Mouse (Mus musculus): Measurements from ENCODE around the gene Adora3. TPM values are rescaled to one million over a fixed set of nuclear protein-coding genes. Genes with fewer than 3 reads are reported as not detected.

Gene Adora3
- total RNA-seq, 2 experiments from 2014 or later = not detected

DNA sequence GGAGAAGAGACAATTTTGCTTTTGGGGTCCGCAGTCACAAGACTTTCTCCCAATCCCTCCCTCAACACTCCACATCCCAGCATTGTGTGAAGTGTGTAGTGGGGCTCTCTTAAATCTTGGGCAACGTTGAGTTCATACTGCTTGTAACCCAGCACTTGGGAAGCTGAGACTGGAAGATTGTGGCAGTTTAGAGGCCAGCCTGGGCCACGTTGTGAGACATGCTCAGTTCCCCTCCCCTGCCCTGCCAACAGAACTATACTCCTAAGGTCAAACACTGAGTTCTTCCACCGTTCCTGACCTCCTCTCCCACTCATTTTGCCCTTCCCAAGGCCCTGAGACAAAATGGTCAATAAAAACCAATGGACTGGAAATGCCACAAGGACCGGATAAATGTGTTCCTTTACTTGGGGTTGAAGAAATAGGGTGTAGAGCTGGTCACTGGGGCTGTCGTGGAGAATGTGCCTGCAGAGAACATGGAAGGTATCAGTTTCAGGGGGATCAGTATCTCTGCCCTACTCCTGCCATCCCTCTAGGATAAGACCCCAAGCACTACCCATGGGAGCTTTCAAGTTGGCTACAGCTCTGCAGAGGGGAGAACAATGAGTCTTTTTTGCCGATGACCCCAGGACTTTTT, 57.0 kb downstream of the Adora3 start:
- intact Hi-C loops (cut with DNase I) = no loop called here
- no peak for DNase-seq

DNA sequence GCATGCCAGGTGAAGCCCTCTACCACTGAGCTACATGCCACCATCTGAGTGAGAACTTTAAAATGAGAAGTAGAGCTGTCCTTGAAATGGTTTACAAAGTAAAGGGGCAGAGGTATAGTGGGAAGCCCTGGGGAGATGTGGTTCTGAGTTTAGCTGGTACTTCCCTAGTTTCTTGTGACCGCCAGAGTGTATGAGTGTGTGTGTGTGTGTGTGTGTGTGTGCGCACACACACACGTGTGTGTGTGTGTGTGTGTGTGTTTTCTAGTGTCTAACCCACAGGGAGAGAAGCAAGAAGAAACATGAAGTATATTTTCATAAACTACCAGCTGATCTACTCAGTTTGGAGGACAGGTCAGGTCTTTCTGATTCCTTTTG, 57.5 kb downstream of the Adora3 start:
- intact Hi-C loops (cut with DNase I) = no loop called here
- no peak for DNase-seq

DNA sequence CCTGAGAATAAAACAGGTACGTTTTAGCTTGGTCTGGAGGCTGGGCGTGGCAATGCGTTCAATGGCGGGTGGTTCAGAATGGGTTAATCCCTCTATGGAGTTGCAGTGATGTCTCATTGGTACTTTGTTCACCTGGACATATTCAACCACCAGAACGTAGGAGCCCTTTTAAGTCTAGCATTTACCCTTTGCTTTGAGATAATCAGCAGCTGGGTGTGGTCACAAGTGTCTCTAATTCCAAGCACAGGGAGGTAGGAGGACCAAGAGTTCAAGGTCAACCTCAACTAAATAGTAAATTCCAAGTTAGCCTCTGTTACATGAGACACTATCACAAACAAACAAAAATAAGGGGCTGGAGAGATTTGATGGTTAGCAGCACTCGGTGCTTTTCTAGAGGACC, 58.1 kb downstream of the Adora3 start:
- intact Hi-C loops (cut with DNase I) = no loop called here
- no peak for DNase-seq

DNA sequence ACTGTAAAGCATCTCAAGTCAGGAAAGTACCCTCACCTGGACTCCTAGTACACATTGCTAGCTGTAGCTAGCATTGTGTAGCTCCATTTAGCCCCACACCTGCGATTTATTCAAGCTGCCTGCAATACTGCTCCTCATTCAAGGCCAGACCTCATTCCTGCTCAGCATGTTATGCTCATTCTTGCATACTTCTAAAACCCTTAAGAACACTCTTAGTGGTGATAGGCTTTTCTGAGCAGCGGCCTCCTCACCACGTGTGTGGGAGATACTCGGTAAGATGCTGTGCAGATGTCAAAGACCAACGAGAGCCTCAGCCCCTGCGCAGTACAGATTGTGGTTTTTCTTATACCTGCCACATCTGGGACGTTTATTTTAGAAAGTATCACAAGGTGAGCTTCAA, 59.2 kb downstream of the Adora3 start:
- intact Hi-C loops (cut with DNase I) = no loop called here
- DNase-seq = no peak

DNA sequence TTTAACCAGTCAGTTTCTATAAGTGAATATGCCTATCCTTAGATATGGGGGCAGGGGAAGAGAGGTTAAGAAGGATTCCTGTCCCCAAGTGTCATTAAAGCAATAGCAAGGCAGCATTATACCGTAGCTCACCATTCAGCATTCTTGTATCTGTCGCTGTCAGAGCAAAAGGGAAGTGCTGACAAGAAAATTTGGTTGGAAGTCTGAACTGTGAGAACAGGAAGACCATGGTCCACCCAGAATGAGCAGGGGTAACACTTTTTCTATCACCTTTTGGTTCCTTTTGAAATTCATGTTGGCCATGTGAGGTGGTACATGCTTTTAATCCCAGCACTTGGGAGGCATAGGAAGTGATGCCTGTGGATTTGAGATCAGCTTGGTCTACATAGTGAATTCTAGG, 60.4 kb downstream of the Adora3 start:
- no peak for DNase-seq
- intact Hi-C loops (cut with DNase I) = no loop called here

DNA sequence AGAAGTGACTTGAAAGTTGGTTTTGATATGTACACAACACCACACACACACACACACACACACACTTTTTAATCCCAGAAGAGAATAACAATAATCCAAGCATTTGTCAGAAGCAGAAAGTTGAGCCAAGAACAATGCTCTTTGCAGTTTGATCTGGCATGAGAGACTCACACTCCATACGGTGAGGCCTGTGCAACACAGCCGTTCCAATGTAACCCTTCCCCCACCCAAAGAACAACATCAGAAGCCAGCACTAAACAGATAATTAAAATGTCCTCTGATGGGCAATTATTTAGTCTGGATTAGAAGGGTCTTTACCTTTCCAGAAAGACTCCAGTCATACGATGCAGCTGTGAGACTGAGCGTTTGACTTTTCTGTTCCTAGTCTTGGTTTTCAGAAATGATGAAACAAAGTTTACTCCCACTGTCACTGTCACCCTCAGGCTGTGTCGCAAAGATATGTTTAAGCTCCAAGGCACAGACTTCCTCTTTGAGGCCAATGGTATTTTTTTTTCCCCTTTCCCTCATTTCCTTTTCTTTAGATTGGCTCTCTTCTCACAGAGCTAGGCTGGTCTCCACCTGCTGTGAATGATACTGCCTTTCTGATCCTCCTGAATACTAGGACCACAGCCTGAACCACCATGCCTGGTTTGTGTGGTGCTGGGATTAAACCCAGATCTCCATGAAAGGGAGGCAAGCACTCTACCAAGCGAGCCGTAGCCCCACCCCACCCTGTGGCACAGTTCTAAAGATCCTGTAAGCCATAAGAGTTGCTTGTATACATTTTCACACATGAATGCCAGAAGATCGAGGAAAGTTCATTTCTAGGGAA, 61.8 kb downstream of the Adora3 start, which contains the start of gene I830077J02Rik:
Gene I830077J02Rik (minus strand): TSS at position 425 of the 832 bp plus-strand sequence.
- intact Hi-C loops (cut with DNase I) = no loop called here
- no peak for DNase-seq

DNA sequence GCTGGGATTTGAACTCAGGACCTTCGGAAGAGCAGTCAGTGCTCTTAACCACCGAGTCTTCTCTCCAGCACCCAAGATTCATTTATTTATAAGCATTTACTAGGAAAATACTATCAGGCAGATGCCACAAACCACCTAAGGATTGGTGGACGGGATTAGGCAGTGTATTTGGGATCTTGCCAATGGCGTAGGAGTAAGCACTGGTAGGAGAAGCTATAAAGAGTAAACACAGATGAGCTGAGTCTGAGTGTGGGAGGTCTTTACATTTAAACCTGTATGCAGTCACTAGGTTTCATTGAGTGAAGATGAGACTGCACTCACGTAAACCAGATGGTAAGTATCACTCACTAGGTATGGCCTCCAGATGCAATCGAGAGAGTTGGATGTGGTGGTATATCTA, 63.3 kb downstream of the Adora3 start:
- intact Hi-C loops (cut with DNase I) = no loop called here
- no peak for DNase-seq

DNA sequence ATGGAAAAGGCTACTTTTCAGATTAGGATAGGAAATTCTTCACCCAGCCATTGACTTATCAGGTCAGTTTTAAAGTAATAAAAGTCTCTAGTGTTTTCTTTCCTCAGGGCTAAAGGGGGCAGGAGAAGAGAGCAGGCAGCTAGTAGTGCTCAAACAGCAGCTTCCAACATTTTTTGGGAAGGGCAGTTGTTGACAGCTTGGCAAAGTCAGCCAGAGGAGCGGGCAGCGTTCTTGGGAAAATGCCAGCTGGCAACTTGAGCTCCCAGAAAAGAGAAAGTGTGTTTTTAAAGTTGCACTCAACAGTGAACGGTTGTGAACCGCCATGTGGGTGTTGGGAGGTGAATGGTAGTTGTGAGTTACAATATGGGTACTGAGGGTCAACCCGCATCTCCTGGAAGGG, 64.4 kb downstream of the Adora3 start:
- intact Hi-C loops (cut with DNase I) = no loop called here
- DNase-seq = no peak

DNA sequence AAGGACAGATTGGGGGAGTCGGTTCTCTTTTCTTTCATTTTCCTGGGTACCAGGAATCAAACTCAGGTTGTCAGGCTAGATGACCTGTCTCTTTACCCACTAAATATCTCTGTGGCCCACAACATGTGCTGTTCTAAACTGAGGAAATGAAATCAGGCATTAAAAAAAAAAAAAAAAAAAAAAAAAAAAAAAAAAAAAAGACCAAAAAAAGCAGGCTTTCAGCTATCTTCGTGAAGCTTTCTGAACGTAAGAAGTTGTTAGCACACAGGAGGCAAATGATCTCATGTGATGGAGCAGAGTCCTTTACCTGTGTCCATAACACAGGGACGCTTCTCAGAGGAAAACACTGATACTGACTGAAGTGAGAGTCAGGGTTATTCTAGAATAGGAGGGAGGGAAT, 65.5 kb downstream of the Adora3 start:
- intact Hi-C loops (cut with DNase I) = no loop called here
- DNase-seq = no peak

DNA sequence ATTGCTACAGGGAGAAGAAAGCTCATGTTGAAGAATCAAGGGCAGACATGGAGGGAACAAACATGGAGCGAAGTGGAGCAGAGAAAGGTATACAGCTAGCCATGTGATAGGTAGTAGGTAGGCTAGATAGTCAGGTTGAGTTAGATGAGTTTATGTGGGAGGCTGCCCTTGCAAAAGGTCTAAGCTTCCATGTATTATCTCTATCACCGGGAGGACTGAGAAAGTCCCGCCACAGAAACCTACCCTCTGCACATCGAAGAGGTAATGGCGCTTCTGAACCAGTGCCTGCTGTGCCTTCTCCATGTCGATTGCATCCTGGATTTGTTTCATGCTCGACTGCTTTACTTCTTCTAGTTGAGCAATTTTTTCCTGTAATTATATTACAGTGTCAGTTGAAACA, 80.7 kb downstream of the Adora3 start:
- DNase-seq = no peak
- intact Hi-C loops (cut with DNase I) = no loop called here

DNA sequence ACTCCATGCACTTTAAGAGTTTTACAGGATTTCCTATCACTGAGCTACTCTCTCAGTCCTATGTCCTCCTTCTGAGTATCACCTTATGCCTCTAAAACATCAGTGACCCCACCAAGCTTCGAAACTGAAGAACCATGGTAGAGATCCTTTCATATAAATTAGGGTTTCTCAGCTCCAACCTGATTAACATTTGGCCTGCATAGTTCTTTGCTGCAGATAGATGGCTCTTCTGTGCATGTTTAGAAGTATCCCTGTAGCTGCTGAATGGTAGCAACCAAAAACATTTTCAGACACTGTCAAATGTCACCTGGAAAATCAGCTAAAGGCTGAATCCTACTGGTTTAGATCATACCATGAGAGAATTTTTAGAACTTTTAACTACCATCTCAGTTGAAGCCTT, 86.6 kb downstream of the Adora3 start:
- no peak for DNase-seq
- intact Hi-C loops (cut with DNase I) = loop anchor here (5.0 kb wide), 1 partner anchor 225 kb away; no protein-coding TSS in a partner anchor

DNA sequence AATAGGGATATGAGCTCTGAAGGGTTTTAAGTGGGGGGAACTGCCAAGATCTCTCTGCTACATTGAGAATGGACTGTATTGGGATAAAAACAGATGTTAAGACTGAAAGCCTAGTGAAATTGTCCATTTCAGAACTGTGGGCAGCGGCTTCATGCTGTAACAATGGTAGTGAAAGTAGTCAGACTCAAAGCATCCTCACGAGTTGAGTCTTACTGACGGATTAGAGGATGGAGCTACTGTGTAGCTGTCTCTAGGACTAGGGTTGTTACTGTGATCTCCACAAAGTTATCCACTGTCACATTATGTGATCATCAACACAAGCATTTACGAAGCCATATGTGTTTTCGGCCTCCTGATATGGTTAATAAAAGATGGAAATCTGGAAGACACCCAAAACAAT, 87.5 kb downstream of the Adora3 start:
- DNase-seq = no peak
- intact Hi-C loops (cut with DNase I) = loop anchor here (5.0 kb wide), 1 partner anchor 226 kb away; no protein-coding TSS in a partner anchor

Other genes starting within 250 kb of the Adora3 start
- gene Ddx20, start 183.3 kb upstream of the Adora3 start, total RNA-seq (2021) = 1 to 10 TPM; 8.7 to 9.6 TPM
- 1 to 10 TPM; 3.3 to 4.0 TPM for gene Inka2, start 166.3 kb upstream of the Adora3 start, total RNA-seq (2021)
- gene Rap1a, start 69.5 kb upstream of the Adora3 start, total RNA-seq (2021) = 10 to 100 TPM; 81.0 to 87.5 TPM
- not detected for gene Tmigd3, start within 50 bp of the Adora3 start, total RNA-seq (2021)
- gene I830077J02Rik, start 61.8 kb downstream of the Adora3 start, total RNA-seq (2021) = under 1 TPM in 1 of 2 experiments, not detected in 1; 0.26 TPM
- gene Wdr77, start 88.5 kb downstream of the Adora3 start, total RNA-seq (2021) = 10 to 100 TPM; 26.9 to 29.3 TPM
- gene Atp5f1, start 89.2 kb downstream of the Adora3 start, total RNA-seq (2021) = 100 to 1,000 TPM; 614 to 667 TPM
- under 1 TPM; 0.51 to 0.79 TPM for gene Ovgp1, start 102.9 kb downstream of the Adora3 start, total RNA-seq (2021)
- gene Pifo, start 143.8 kb downstream of the Adora3 start, total RNA-seq (2021) = not detected
- not detected for gene Chil5, start 162.0 kb downstream of the Adora3 start, total RNA-seq (2021)
- gene Chia1, start 242.4 kb downstream of the Adora3 start, total RNA-seq (2021) = not detected

Measured in gastrocnemius, postnatal 36 days (tissue).